Mouse (Mus musculus) macrophage (primary cell): ENCODE results near the gene Frmd5. TPM values are rescaled to one million over a fixed set of nuclear protein-coding genes. Genes with fewer than 3 reads are reported as not detected.

Experiments used
- H3K27ac ChIP-seq: fragments of 350-480 bp; formaldehyde crosslinking; 2 replicates; pipeline ENCODE4 v1.9.0; 2021
- H3K36me3 ChIP-seq: fragments of 350-480 bp; formaldehyde crosslinking; 2 replicates; pipeline ENCODE4 v1.9.0; 2021; ENCODE audit errors: inconsistent target
- H3K4me3 ChIP-seq: fragments of 350-480 bp; formaldehyde crosslinking; 2 replicates; pipeline ENCODE4 v1.9.0; 2021; ENCODE audit errors: inconsistent target
- H3K79me2 ChIP-seq: fragments of 350-480 bp; formaldehyde crosslinking; 2 replicates; pipeline ENCODE4 v1.9.0; 2021; ENCODE audit errors: inconsistent target
- WGBS: methylation state at CpG from one replicate; pipeline ENCODE4 v1.1.7; 2026; ENCODE audit warnings: inconsistent platforms; ENCODE audit not compliant: missing documents; 5-methylcytosine and 5-hydroxymethylcytosine counted together
- polyA plus RNA-seq: library from polyadenylated mRNA; stranded (reverse); fragments of 250-400 nt; gene quantifications from 3 replicates; pipeline ENCODE4 v1.2.4, GENCODE M21; 2018; ENCODE audit warnings: inconsistent platforms

Gene Frmd5
- polyA plus RNA-seq, 1 experiment from 2014 or later, result not detected

GRCm38 (mm10) chr2:121739410-121739809 lies 67.5 kb downstream of the Frmd5 start:
- no peaks in the 10 kb centered on the region for H3K79me2 ChIP-seq
- H3K4me3 ChIP-seq, result no peak overlapping the region
- WGBS, result 91% methylated on average over 4 of the region's 4 CpGs
- H3K36me3 ChIP-seq, result no peaks in the 10 kb centered on the region
- H3K27ac ChIP-seq, result no peak overlapping the region

DNA sequence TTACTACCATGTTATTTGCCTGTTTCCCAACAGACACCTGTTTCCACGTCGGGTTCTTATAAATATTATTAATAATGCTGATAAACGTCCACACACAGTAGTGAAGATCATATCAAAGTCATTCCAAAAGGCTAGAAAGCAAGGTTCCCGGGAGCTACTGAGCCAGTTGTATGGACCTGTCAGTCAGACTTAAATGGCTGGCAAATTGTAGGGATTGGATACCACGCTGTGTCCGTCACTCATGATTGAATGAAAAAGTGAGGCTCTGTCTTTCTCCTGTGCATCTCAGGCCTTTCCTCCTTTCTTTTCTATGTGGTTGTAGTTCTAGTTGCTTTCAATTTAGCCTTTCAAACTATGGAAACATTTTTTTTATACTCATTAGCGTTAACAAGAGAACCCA lies 73.5 kb downstream of the Frmd5 start:
- Histone ChIP-seq H3K79me2 (no peaks in the 10 kb centered on the region), H3K4me3 (no peak overlapping the region), H3K36me3 (no peaks in the 10 kb centered on the region), H3K27ac (no peak overlapping the region)
- WGBS, result 91% methylated on average over 7 of the region's 7 CpGs

DNA sequence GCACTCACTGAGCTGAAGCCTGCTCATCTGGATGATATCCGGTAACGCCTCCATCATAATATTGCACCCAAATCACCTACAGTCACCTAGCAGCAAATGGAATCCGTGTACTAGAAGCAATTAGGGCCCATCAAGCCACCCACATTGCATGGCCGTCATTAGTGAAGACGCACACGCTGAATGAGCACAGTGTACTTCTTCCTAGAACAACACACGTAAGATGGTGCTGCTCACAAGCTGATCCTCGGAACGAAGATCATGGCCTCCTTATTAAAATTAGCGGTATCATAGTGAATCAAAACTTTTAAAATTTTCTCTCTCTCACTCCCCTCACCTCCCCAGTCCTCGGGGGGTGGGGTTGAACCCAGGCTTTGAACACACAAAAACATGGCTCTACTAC lies 76.4 kb downstream of the Frmd5 start:
- Histone ChIP-seq H3K79me2 (no peaks in the 10 kb centered on the region), H3K36me3 (no peaks in the 10 kb centered on the region), H3K4me3 (no peak overlapping the region), H3K27ac (no peak overlapping the region)
- 90% methylated on average over 11 of the region's 11 CpGs for WGBS

DNA sequence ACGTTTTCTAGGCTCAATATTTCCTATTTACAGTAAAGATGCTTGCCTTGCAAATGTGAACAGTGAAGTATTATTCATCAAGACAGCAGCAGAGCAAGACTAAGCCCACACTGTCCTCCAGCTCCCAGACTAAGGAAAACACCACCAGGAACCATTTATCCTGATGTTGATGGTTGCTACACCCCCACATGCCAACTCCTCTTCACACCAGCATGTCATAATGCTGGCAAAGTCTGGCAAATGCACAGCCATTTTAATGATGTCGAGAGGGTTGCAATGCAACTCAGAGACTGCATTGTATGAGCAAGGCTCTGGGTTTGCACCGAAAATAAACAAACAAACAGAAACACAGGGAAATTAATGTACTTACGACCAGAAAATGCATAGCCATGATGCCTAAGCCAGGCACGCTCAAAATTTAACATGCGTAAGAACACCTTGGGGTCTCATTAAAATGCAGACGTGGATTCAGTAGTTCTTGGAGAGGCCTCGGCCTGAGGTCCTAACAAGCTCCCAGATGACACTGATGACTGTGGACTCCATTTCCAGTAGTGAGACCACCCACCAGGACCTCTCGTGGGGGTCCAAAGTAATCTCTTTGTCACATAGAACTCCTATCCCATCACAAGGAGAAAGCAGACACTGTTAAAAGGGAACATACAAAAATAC lies 77.8 kb downstream of the Frmd5 start:
- H3K36me3 ChIP-seq, result no peaks in the 10 kb centered on the region
- H3K79me2 ChIP-seq, result no peaks in the 10 kb centered on the region
- WGBS, result 89% methylated on average over 9 of the region's 9 CpGs
- no peak overlapping the region for H3K4me3 ChIP-seq
- H3K27ac ChIP-seq, result no peak overlapping the region

GRCm38 (mm10) chr2:121724866-121725265 lies 82.0 kb downstream of the Frmd5 start:
- H3K36me3 ChIP-seq, result no peaks in the 10 kb centered on the region
- no peak overlapping the region for H3K27ac ChIP-seq
- 90% methylated on average over 4 of the region's 4 CpGs for WGBS
- no peak overlapping the region for H3K4me3 ChIP-seq
- H3K79me2 ChIP-seq, result no peaks in the 10 kb centered on the region

DNA sequence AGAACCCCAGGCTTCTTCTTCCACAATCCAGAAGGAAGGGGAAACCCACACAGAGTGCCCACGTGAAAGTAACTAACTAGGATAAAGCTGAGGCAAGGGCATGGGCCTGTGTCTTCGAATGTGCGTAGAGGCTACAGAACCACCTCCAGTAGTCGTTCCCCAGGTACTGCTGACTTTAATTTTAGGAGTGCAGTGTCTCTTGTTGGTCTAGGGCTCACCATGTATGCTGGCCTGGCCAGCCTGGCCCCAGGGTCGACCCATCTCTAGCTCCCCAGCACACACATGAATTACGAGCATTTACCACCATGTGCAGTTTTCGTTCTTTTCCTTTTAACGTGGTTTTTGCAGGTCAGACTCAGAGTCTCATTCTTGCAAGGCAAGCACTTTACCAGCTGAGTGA lies 83.1 kb downstream of the Frmd5 start:
- no peaks in the 10 kb centered on the region for H3K79me2 ChIP-seq
- 92% methylated on average over 8 of the region's 8 CpGs for WGBS
- H3K36me3 ChIP-seq, result no peaks in the 10 kb centered on the region
- no peak overlapping the region for H3K27ac ChIP-seq
- no peak overlapping the region for H3K4me3 ChIP-seq

- Histone ChIP-seq H3K27ac (no peak overlapping the region), H3K4me3 (no peak overlapping the region), H3K36me3 (no peaks in the 10 kb centered on the region), H3K79me2 (no peaks in the 10 kb centered on the region)
- 96% methylated on average over 6 of the region's 6 CpGs for WGBS
These were observed 87.9 kb downstream of the Frmd5 start for GRCm38 (mm10) chr2:121719000-121719399.

- 29% methylated on average over 3 of the region's 3 CpGs for WGBS
- H3K4me3 ChIP-seq, result no peak overlapping the region
- no peak overlapping the region for H3K27ac ChIP-seq
- H3K79me2 ChIP-seq, result no peaks in the 10 kb centered on the region
- H3K36me3 ChIP-seq, result no peaks in the 10 kb centered on the region
These were observed 89.8 kb downstream of the Frmd5 start for GRCm38 (mm10) chr2:121717133-121717532.

DNA sequence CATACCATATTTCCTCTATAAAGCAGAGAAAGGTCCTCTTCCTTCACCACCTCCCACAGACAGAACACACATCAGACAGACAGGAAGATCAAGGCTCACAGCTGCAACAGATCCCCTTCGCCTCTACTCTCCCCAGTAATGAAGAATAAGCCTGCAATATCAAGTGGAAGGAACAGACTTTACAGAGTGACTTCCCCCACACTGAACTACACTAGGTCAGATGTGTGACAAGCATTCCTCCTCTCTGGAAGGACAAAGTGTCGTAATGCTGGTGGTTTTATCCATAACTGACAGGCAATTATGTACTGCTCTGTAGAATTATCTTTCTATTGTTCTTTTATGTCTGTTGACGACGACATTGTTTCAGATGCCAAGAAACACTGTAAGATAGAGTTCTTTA lies 93.3 kb downstream of the Frmd5 start:
- 87% methylated on average over 4 of the region's 4 CpGs for WGBS
- Histone ChIP-seq H3K79me2 (no peaks in the 10 kb centered on the region), H3K4me3 (no peak overlapping the region), H3K36me3 (no peaks in the 10 kb centered on the region), H3K27ac (no peak overlapping the region)

GRCm38 (mm10) chr2:121711748-121712384 lies 95.0 kb downstream of the Frmd5 start:
- Histone ChIP-seq H3K27ac (no peak overlapping the region), H3K79me2 (no peaks in the 10 kb centered on the region)
- 56% methylated on average over 9 of the region's 9 CpGs for WGBS

DNA sequence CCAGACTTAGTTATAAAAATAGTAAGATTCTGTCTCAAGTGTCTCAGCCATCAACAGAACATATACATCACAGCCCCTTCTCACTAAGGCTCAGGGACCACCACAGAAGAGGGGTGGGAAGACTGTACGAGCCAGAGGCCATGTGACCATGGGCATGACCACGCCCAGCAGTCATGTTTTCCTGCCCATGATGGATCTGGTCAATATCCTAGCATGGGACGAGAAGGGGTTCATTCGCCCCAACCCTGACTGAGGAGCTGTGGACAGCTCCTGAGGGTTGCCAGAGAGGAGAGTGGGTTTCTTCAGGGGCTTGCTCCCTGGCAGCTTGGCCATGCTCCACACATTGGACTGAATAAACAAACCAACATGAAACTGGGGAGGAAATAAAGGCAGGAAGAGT lies 97.8 kb downstream of the Frmd5 start:
- Histone ChIP-seq H3K27ac (no peak overlapping the region), H3K36me3 (no peaks in the 10 kb centered on the region), H3K4me3 (no peak overlapping the region), H3K79me2 (no peaks in the 10 kb centered on the region)
- 90% methylated on average over 4 of the region's 4 CpGs for WGBS

More at GRCm38 (mm10) chr2:121711748-121712384, 95.0 kb downstream of the Frmd5 start:
- Histone ChIP-seq H3K36me3 (no peaks in the 10 kb centered on the region), H3K4me3 (no peak overlapping the region)

GRCm38 (mm10) chr2:121707461-121707860 lies 99.4 kb downstream of the Frmd5 start:
- Histone ChIP-seq H3K79me2 (no peaks in the 10 kb centered on the region), H3K36me3 (no peaks in the 10 kb centered on the region), H3K27ac (no peak overlapping the region), H3K4me3 (no peak overlapping the region)
- 85% methylated on average over 5 of the region's 5 CpGs for WGBS

GRCm38 (mm10) chr2:121705756-121706155 lies 101.1 kb downstream of the Frmd5 start:
- 100% methylated on average over 2 of the region's 2 CpGs for WGBS
- no peaks in the 10 kb centered on the region for H3K36me3 ChIP-seq
- H3K79me2 ChIP-seq, result no peaks in the 10 kb centered on the region
- H3K4me3 ChIP-seq, result no peak overlapping the region
- H3K27ac ChIP-seq, result no peak overlapping the region

GRCm38 (mm10) chr2:121699331-121699730 lies 107.6 kb downstream of the Frmd5 start:
- no peak overlapping the region for H3K4me3 ChIP-seq
- 72% methylated on average over 6 of the region's 6 CpGs for WGBS
- no peak overlapping the region for H3K27ac ChIP-seq
- no peaks in the 10 kb centered on the region for H3K79me2 ChIP-seq
- no peaks in the 10 kb centered on the region for H3K36me3 ChIP-seq

GRCm38 (mm10) chr2:121695436-121695835 lies 111.5 kb downstream of the Frmd5 start:
- H3K4me3 ChIP-seq, result no peak overlapping the region
- WGBS, result 43% methylated on average over 6 of the region's 10 CpGs
- H3K36me3 ChIP-seq, result no peaks in the 10 kb centered on the region
- H3K79me2 ChIP-seq, result no peaks in the 10 kb centered on the region
- H3K27ac ChIP-seq, result no peak overlapping the region
